Mouse (Mus musculus): ENCODE results near the gene Tiam2.

- no peak for TF ChIP-seq MYB (IDR thresholded peaks at IDR 0.05; ENCODE audit: low read depth, low read length)
- TF ChIP-seq MXI1 (IDR thresholded peaks at IDR 0.05; ENCODE audit: low read depth, low read length), result no peak
- no peak for TF ChIP-seq RCOR1 (IDR thresholded peaks at IDR 0.05; ENCODE audit: low read depth, low read length)
These were observed 244.5 kb downstream of the Tiam2 start for GRCm38 (mm10) chr17:3570876-3571275.

All from MEL (cell line).